Mouse (Mus musculus) large intestine, adult 2 months (tissue): ENCODE results near the gene Acp6. TPM values are rescaled to one million over a fixed set of nuclear protein-coding genes. Genes with fewer than 3 reads are reported as not detected.

Experiments used
- DNase-seq: peaks from one replicate; pipeline ENCODE4 v3.0.0-alpha.2; 2012; ENCODE audit warnings: low read depth, low spot score
- WGBS: fragments of 180-500 bp; shearing (Covaris S2); methylation state at CpG from one replicate; pipeline ENCODE4 v1.1.7; 2018; 5-methylcytosine and 5-hydroxymethylcytosine counted together
- polyA plus RNA-seq: library from polyadenylated mRNA; depleted of rRNA; stranded (reverse); fragments of >200 nt; gene quantifications from 2 replicates; pipeline ENCODE4 v1.2.3, GENCODE M21; 2012; rRNA removed

Gene Acp6
- polyA plus RNA-seq, 1 experiment = 52.0 TPM

- 42% methylated on average over 3 of the region's 3 CpGs for WGBS
These were observed 25.2 kb downstream of the Acp6 start for GRCm38 (mm10) chr3:97183810-97184209.

GRCm38 (mm10) chr3:97185098-97185860, 26.7 kb downstream of the Acp6 start:
- peak; percentile 55 for DNase-seq
- WGBS = 19% methylated on average over 10 of the region's 10 CpGs

More at GRCm38 (mm10) chr3:97183810-97184209, 25.2 kb downstream of the Acp6 start:
- no peak for DNase-seq

DNA sequence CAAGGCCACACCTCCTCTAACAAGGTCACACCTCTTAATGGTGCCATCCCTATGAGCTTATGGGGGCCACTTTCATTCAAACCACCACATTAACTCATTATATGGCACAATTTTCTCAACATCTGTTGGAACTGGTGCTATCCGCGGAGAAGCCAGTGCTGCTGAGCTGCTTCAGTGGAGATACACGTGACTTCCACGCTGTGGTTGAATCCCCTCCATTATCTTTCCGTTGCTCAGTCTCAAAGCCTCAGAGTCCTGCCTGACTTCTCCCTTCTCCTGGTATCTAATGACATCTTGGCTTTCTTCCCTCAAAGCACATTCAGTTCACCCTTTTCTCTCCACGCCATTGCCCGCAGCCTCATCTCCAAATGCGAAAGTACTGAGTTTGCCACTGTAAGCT, 38.0 kb downstream of the Acp6 start:
- 93% methylated on average over 8 of the region's 8 CpGs for WGBS
- no peak for DNase-seq

DNA sequence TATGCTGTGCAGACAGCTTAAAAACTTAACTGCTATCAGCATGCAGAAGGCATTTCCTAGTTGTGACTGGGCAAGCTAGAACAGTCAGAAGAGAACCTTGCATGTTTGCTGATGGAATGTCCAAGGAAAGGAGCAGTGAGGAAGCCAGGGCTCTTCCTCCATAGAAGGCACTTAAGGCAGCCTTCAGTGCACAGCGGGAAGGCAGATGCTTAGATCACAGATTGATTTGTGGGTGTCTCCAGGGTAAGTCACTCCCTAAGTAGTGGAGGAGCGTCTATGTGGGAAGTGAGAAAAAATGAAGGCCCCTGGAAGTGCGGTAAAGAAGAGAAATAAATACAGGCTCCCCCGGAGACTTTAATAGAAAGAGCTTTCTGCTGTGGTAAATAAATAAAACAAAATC, 40.7 kb downstream of the Acp6 start:
- DNase-seq = no peak
- 65% methylated on average over 4 of the region's 4 CpGs for whole genome bisulfite sequencing

- 54% methylated on average over 5 of the region's 5 CpGs for WGBS
These were observed 43.4 kb downstream of the Acp6 start for GRCm38 (mm10) chr3:97201943-97202342.

DNA sequence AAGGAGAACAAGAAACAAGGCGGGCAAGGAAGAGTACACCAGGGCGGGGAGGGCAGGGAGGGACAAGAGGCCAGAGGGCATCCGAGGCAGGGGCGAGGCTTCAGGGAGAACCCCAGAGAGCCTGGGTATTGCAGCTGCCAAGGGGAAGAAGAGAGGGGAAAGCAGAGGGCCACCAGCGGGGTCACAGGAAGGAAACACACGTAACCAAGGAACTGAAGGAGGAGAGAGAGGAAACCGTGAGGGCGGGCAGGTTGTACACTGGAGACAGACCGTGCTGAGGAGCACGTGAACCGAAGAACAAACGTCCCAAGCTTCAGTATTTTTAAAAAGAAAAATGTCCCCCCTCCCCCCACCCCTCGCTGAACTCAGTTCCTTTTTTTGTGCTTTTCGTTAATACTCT, 45.3 kb downstream of the Acp6 start:
- no peak for DNase-seq
- 62% methylated on average over 14 of the region's 14 CpGs for WGBS

More at GRCm38 (mm10) chr3:97201943-97202342, 43.4 kb downstream of the Acp6 start:
- DNase-seq = no peak

GRCm38 (mm10) chr3:97206521-97206920, 47.9 kb downstream of the Acp6 start:
- DNase-seq = no peak
- WGBS = 56% methylated on average over 3 of the region's 3 CpGs

- no peak for DNase-seq
- 82% methylated on average over 9 of the region's 9 CpGs for WGBS
These were observed 50.8 kb downstream of the Acp6 start for GRCm38 (mm10) chr3:97209351-97209750.

DNA sequence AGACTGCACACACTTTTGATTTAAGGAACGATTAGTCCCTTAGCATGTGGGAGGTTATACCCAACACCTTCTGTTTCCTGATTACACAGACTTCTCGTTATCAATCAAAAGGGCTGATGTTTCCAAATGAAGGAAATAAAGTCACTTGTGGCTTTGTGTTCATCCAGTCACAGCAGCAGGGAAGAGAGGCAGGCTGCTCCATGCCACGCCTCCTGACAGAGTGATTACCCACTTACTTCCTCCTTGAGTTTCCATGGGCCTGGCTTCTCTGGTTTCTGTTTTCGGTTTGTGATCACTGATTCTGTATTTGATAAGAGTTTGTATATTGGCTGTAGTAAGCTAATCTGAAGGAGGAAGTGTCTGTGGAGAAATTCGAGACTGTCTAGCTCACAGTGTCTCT, 52.6 kb downstream of the Acp6 start:
- 20% methylated on average over 5 of the region's 5 CpGs for whole genome bisulfite sequencing
- peak; percentile 64 for DNase-seq

DNA sequence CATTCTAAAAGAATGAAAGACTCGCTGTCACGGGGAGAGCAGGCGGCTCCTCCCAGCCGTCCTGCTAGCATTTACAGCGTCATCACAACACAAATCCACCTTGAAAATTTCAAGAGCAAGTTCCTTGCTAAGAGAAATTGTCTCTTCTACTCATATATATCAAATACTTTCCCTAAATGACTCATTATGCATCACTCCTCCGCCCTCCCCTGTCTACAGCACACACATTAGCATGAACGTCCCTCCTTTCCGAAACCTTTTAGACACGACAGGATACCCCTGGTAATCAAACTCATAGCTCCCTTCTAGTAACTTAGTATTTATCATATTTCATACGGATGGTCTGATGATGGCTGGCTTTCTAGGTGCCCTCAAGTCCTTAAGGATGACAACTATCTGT, 55.3 kb downstream of the Acp6 start:
- DNase-seq = no peak
- 90% methylated on average over 10 of the region's 10 CpGs for WGBS

DNA sequence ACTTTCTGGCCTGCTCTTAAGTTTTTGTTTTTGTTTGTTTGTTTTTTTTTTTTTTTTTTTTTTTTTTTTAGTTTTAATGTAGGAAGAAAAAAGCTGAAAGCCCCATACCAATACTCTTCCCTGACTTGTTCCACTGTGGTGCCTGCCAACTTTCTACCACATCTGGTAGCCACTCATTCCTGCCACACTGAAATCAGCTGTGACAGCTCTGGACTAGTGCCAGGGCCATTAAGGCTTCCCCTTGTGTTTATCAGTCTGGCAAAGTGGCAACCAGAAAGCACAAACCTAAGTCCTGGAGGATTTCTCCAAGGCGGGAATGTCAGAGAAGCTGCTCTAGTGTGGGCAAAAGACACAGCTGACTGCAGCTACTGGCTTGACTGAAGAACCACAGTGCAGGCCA, 55.9 kb downstream of the Acp6 start:
- 16% methylated on average over 1 of the region's 1 CpGs for WGBS
- DNase-seq = no peak

GRCm38 (mm10) chr3:97215526-97215925, 56.9 kb downstream of the Acp6 start:
- 19% methylated on average over 3 of the region's 3 CpGs for WGBS
- no peak for DNase-seq

GRCm38 (mm10) chr3:97223261-97223660, 64.7 kb downstream of the Acp6 start:
- WGBS = 84% methylated on average over 9 of the region's 9 CpGs
- no peak for DNase-seq

GRCm38 (mm10) chr3:97225231-97225630, 66.7 kb downstream of the Acp6 start:
- 66% methylated on average over 5 of the region's 5 CpGs for WGBS
- DNase-seq = no peak

- no peak for DNase-seq
- WGBS = 5% methylated on average over 18 of the region's 18 CpGs
These were observed 68.1 kb downstream of the Acp6 start for GRCm38 (mm10) chr3:97226719-97227118.

Other genes starting within 250 kb of the Acp6 start
- gene Gja8, start 232.8 kb upstream of the Acp6 start, polyA plus RNA-seq = not detected in 2 replicates
- gene Bcl9, start 139.1 kb downstream of the Acp6 start, polyA plus RNA-seq = 13.9 and 16.0 TPM in 2 replicates